Mouse (Mus musculus) kidney, adult 9 months (tissue): ENCODE results near the gene Clec4g.
A peak's percentile ranks its signal among the peaks of the same experiment; 100 is the strongest.
"Not testable (repeated sequence)": the region's sequence is repeated elsewhere in the genome, so short reads cannot be mapped to it uniquely, and the experiment has no call there.

Experiments used
- DNase-seq: peaks from one replicate; pipeline ENCODE4 v3.0.0; 2022

Gene Clec4g

DNA sequence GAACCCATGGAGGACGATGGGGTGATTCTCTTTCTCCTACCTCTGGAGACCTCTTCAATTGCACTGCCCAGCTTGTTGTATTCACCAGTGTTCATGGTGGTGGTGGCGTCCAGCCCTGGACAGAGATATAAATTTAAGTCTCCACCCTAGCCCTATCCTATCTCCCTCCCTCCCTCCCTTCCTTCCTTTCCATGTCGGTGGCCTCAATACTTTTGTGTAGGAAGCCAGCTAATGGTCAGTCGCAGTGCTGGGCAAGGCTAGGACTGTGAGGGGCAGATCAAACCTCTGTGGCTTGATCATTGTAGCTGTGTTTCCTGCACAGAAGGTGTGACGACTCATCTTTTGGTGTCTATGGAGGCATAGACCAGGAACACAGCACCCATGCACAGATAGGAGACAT is at the start of gene Clec4g:
Gene Clec4g, minus strand, starts transcription at position 101 of the 400 bp plus-strand sequence.
- DNase-seq, result no peak

GRCm38 (mm10) chr8:3768641-3769040 is 48.2 kb upstream of the Clec4g start:
- not testable (repeated sequence) for DNase-seq

DNA sequence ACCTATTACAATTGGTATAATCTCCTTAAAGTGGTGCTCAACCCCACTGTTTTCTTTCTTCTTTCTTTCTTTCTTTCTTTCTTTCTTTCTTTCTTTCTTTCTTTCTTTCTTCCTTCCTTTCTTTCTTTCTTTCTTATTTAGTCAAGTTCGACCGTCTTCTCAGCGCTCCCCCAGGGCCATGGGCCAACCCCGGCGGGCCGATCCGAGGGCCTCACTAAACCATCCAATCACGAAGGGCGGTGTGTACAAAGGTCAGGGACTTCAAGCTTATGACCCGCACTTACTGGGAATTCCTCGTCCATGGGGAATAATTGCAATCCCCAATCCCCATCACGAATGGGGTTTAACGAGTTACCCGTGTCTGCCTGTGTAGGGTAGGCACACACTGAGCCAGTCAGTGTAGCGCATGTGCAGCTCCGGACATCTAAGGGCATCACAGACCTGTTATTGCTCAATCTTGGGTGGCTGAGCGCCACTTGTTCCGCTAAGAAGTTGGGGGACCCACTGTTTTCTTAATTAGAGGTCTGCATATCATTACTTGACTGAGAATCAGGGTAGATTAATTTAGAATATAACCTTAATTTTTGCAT is 33.9 kb upstream of the Clec4g start:
- DNase-seq, result no peak

- DNase-seq, result no peak
Measured at GRCm38 (mm10) chr8:3748761-3749160, 28.3 kb upstream of the Clec4g start, which contains the start of gene Cd209a. Cd209a (minus strand) TSS chr8:3748984.

DNA sequence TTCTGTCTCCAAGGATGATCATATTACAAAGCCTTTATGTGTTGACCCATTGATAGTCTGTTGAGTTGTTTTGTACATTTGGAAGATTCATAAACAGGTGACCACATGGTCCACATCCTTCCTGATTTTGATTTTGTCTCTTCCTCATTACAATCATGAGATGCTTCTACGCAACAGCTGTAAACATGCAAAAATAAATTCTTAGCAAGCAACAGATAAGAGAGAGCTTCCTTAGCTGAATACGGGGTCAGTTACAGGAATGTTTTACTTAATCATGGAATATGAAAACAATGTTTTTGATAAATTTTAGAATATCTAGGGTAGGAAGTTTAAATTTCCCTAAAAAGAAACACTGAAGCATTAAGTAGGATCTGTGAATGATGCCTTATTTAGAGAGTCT is 16.5 kb upstream of the Clec4g start:
- DNase-seq, result no peak

DNA sequence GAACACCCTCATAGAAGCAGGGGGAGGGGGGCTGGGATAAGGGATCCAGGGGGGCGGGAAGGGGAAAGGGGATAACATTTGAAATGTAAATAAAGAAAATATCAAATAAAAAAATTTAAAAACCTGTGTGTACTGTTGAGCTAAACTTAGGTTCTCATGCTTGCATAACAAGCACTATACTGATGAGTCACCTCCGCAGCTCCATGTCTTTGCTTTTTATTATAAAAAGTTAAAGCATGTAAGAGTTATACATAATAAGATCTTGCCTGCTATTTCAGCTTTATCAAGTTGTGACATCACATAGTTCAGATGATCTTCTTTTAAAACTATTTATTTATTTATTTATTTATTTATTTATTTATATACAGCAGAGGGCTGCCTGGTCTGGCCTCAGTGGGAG is 15.1 kb upstream of the Clec4g start:
- DNase-seq, result no peak

- no peak for DNase-seq
Measured at GRCm38 (mm10) chr8:3734084-3734483, 13.6 kb upstream of the Clec4g start.

GRCm38 (mm10) chr8:3721041-3721440 is 590 bp upstream of the Clec4g start:
- no peak for DNase-seq

DNA sequence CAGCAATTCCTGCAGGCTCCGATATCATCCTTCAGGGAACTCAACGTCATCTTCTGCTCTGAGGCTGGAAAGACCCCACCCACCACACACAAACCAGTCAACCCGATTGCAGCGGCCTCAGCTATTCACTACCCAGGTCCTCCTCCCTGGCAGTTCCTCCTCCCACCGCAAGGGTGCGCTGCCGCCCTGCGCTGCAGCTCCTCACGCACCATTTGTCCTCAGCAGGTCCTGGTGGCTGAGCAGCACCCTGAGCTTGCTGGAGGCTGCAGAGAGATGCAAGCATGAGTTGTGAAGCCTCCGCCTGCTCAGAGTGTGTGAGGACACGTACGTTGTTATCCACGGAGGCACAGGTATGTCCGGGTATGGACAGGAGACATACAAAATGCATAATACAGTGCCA is 1.9 kb downstream of the Clec4g start:
- DNase-seq, result peak; percentile 74

GRCm38 (mm10) chr8:3717321-3717954 is 3.0 kb downstream of the Clec4g start:
- no peak for DNase-seq

DNA sequence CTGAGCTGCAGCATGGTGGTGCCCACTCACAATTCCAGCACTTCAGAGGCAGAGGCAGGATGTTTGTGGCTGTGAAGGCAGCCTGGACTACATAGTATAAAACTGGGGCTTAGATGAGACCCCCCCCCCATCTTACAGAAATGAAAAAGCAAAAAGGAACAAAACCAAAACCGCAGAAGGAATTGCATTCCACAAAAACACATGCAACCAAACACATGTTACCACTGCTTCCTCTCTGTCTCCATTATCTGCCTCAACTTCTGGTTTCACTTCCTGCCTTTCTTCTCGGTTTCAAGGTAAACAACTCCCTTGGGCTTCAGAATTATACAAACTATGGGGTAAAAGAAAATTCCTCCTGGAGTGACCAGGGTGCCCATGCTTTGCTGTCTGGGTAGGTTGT is 8.8 kb downstream of the Clec4g start:
- DNase-seq, result no peak

- no peak for DNase-seq
Measured at GRCm38 (mm10) chr8:3710312-3710711, 10.1 kb downstream of the Clec4g start.

DNA sequence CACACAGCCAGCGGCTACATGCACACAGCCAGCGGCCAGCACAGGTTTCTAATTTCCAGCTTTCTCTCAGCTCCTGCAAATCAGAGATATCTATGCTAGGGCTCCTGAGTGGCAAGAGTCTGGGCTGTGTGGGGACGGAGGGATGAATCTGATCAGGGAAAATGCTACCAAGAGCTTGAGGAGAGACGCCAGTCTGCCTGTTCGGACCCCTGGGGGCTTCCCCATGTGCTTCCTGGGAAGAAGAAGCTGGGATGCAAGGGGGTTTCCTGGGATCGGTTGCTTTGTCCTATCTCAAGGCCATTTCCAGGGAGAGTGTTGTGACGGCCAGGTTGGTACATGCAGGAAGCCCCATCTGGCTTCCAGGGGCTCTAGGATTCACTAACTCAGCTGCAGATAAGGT is 12.8 kb downstream of the Clec4g start:
- DNase-seq, result no peak

GRCm38 (mm10) chr8:3705711-3706110 is 14.7 kb downstream of the Clec4g start:
- peak; percentile 13 for DNase-seq

DNA sequence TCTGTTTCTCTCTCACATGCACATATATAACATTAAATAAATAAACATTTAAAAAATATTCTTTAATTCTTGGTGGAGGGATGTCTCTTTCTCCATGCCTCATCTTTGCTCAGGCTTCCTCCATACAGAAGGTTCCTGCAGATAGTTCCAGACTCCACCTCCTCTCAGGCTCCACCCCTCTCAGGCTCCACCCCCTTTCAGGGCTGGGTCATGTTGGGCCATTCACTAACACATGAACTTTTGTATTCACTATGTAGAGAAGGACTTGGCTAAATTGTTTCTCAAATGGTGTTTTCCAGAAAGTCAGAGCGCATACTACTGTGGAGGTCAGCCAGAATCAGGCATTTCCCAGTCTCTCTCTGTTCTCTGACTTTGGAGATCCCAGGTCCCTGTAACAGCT is 19.0 kb downstream of the Clec4g start:
- no peak for DNase-seq

- no peak for DNase-seq
Measured at GRCm38 (mm10) chr8:3694121-3694520, 26.3 kb downstream of the Clec4g start, which contains the start of gene Fcer2a. Fcer2a (minus strand) TSS chr8:3694175.

GRCm38 (mm10) chr8:3690774-3691173 is 29.7 kb downstream of the Clec4g start:
- DNase-seq, result no peak

DNA sequence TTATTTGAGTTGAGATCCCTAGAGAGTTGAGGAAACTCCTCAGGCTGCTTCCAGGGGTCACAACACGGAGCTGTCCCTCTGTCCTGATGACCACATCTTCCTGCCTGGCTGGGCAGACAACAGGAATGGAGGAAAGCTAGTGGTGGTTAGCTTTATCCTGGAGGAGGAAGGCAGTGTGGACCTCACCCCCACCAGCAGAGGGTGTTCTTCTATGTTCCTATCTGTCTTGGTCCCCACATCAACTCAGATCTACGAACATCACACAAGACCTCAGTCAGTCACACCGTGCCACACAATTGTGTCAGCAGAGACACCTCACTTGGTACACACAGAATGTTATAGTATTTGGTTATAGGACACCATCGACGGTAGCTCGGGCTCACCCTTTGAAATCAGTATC is 32.9 kb downstream of the Clec4g start:
- DNase-seq, result no peak

- DNase-seq, result no peak
Measured at GRCm38 (mm10) chr8:3685422-3685821, 35.0 kb downstream of the Clec4g start.

DNA sequence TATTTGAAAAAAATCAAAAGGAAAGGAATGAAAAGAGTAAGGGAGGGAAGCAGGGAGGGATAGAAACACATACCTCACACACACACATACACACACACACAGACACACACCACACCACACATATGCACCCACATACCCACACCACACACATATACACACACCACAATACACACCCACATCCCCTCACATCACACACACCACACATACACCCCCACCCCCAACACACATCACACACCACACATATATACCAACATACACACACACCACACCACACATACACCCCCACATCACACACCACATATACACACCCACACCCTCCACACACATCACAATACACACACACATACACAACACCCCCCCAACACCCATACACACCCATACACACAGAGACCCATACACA is 35.9 kb downstream of the Clec4g start:
- no peak for DNase-seq

DNA sequence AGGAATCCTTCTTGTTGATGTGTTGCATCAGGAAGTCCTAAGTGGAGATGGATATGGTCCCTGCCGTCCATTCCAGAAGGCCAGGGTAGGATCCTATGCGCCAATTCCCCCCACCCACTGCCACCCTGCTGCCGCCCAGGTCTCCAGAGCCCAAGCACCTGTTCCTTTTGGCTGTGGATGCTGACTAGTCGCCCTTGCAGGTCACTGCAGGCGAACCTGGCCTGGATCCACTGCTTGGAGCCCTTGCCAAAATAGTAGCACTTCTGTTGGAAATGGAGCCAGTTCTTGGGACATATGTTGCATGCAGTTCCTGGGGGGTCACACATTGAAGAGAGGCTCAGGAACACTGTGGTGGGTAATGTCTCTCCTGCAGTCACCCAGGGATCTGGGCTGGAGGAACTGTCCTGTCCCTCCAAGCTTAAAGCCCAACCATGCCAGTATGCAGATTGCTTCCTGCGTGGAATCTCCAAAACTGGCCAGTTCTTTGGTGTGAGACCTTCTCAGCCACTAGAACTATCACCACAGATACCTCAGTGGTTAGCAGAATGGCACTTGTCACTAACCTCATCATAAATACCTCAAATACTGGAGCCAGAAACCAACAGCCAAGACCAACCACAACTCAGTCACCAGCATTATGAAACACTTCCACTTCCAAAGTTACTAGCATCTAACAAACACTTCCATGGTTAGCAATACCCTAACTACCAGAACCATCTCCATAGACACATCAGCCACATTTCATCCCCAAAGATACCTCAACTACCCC is 36.9 kb downstream of the Clec4g start:
- no peak for DNase-seq

- no peak for DNase-seq
Measured at GRCm38 (mm10) chr8:3682435-3682834, 38.0 kb downstream of the Clec4g start.

DNA sequence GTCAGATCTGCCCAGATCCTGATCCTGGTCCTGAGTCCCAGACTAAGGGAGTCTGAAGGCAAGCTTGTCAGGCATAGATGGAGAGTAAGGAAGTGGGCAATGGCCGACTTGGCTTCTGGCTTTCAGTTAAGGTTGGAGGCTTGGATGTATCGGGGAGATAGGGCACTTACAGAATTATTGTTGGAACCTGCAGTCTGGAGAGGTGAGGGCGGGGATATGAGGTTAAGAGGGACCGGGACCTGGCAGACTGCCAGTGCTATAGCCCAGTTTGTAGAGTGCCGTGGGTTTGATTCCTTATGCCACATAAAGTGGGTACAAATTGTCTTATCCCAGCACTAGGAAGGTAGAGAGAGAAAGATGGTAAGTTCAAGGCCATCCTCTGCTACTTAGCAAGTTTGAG is 40.8 kb downstream of the Clec4g start:
- no peak for DNase-seq

- DNase-seq, result no peak
Measured at GRCm38 (mm10) chr8:3679236-3679635, 41.2 kb downstream of the Clec4g start.
